Mouse (Mus musculus): ENCODE measurements around the gene Cntn5. TPM values are rescaled to one million over a fixed set of nuclear protein-coding genes. Genes with fewer than 3 reads are reported as not detected.

Cntn5 gene
- total and polyA plus RNA-seq, 3 experiments: not detected

DNA sequence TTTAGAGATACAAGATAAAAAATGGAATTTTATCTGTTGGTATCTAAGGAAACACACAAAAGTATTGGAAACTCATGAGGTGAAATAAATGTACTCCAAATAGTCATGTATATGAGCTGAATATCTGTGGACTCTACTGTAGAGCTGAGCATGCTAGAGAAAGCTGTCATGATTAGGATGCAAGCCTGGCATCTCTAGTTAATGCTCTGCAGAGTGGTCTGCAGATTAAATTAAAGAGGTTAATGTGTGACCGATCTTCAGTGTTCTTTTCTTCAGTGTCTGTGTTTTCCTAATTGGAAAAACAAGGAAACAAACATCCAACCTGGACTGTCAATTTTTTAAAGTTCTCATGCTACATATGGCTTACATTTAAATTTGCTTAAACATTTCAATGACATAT is 1199.4 kb downstream of the Cntn5 start:
- Histone ChIP-seq H3K4me1 (ENCODE audit: control insufficient read depth in 1 of 2, insufficient read depth in 2 of 2) (no peaks in the 10 kb centered on the region), H3K4me2 (ENCODE audit: insufficient read depth, low read depth, poor library complexity, severe bottlenecking) (no peak overlapping the region), H3K79me2 (replicated peaks; ENCODE audit: control insufficient read depth, extremely low read depth, insufficient read depth, poor library complexity, severe bottlenecking) (no peaks in the 10 kb centered on the region), H3K4me3 (replicated peaks in 1 of 3; ENCODE audit: low read depth in 2 of 3, low read length in 2 of 3, poor library complexity in 1 of 3) (no peak overlapping the region), H3K27me3 (replicated peaks) (no peaks in the 10 kb centered on the region), H3K27ac (ENCODE audit: insufficient read depth, low read depth) (no peak overlapping the region), H3K36me3 (replicated peaks in 1 of 2; ENCODE audit: control insufficient read depth in 1 of 2, insufficient read depth in 1 of 2, low read length in 1 of 2) (no peaks in the 10 kb centered on the region), H3K9me3 (replicated peaks; ENCODE audit: low read length) (peaks cover 4% of the 10 kb centered on the region), H3K9ac (ENCODE audit: insufficient read depth, low read depth) (no peak overlapping the region)
- DNase-seq (ENCODE audit: extremely low read depth): no peak
- in situ Hi-C loops (cut with MboI; ENCODE audit: low pct_ligation_motif_present, low pct_unique_long_range_greater_than_20kb, low sequenced_read_pairs) (no loop called here), dilution Hi-C loops (cut with MboI; ENCODE audit: extremely low pct_ligation_motif_present, extremely low pct_unique_long_range_greater_than_20kb, low sequenced_read_pairs) (no loop called here)
- TF ChIP-seq RCOR1 (conservative IDR thresholded peaks at IDR 0.05; ENCODE audit: low read depth, low read length): no peak
- no peak for TF ChIP-seq CHD1 (IDR thresholded peaks at IDR 0.05; ENCODE audit: low read depth, low read length)
- no peak for TF ChIP-seq POLR2A (IDR thresholded peaks at IDR 0.05; ENCODE audit: low read depth, low read length)
- no peak for TF ChIP-seq GABPA (IDR thresholded peaks at IDR 0.05; ENCODE audit: insufficient replicate concordance, low read depth, low read length)
- TF ChIP-seq ZC3H11A (IDR thresholded peaks at IDR 0.05; ENCODE audit: low read depth, low read length): no peak
- TF ChIP-seq JUN (IDR thresholded peaks at IDR 0.05; ENCODE audit: insufficient read depth, low read depth, low read length): no peak
- no peak for TF ChIP-seq CTCF (conservative IDR thresholded peaks at IDR 0.05 in 1 of 2, IDR thresholded peaks at IDR 0.05 in 1 of 2; ENCODE audit: low read depth in 2 of 2, low read length in 2 of 2)
- TF ChIP-seq MAZ (IDR thresholded peaks at IDR 0.05; ENCODE audit: low read depth, low read length): no peak
- no peak for TF ChIP-seq RAD21 (IDR thresholded peaks at IDR 0.05; ENCODE audit: low read depth, low read length)
- no peak for TF ChIP-seq TCF12 (IDR thresholded peaks at IDR 0.05; ENCODE audit: low read depth, low read length)
- TF ChIP-seq ELF1 (IDR thresholded peaks at IDR 0.05; ENCODE audit: low read depth, low read length): no peak
- TF ChIP-seq USF1 (IDR thresholded peaks at IDR 0.05; ENCODE audit: low read depth, low read length): no peak
- no peak for TF ChIP-seq UBTF (IDR thresholded peaks at IDR 0.05; ENCODE audit: low read depth, low read length)

DNA sequence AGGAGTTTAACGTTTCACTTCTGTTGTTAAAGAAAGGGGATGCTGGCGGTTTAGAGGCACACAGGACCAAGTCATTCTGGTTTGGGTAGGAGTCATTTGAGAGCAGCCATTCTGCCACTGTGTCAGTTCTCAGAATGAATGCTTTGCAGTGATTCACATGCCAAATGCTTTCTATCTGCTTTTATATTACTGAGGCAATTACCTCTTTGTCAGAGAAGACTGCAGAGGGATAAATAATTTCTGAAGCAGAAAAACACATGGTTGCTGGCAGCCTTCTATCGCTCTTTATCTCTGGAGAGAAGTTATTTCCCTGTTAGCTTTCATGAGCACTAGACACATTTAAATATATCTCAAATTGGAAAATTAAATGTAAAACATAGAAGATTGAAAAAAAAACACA is 1207.9 kb downstream of the Cntn5 start:
- no peak for DNase-seq (ENCODE audit: extremely low read depth)
- no peaks in the 10 kb centered on the region for H3K36me3 ChIP-seq (replicated peaks in 1 of 2; ENCODE audit: control insufficient read depth in 1 of 2, insufficient read depth in 1 of 2, low read length in 1 of 2)
- H3K4me2 ChIP-seq (ENCODE audit: insufficient read depth, low read depth, poor library complexity, severe bottlenecking): no peak overlapping the region
- no peaks in the 10 kb centered on the region for H3K27me3 ChIP-seq (replicated peaks)
- H3K9me3 ChIP-seq (replicated peaks; ENCODE audit: low read length): peaks cover 2% of the 10 kb centered on the region
- H3K4me3 ChIP-seq (replicated peaks in 1 of 3; ENCODE audit: low read depth in 2 of 3, low read length in 2 of 3, poor library complexity in 1 of 3): no peak overlapping the region
- dilution Hi-C loops (cut with MboI; ENCODE audit: extremely low pct_ligation_motif_present, extremely low pct_unique_long_range_greater_than_20kb, low sequenced_read_pairs): no loop called here
- in situ Hi-C loops (cut with MboI; ENCODE audit: low pct_ligation_motif_present, low pct_unique_long_range_greater_than_20kb, low sequenced_read_pairs): no loop called here
- TF ChIP-seq ZKSCAN1 (IDR thresholded peaks at IDR 0.05; ENCODE audit: borderline replicate concordance, low read depth, low read length) (no peak), ZNF384 (IDR thresholded peaks at IDR 0.05; ENCODE audit: low read depth, low read length) (no peak)
- no peaks in the 10 kb centered on the region for H3K79me2 ChIP-seq (replicated peaks; ENCODE audit: control insufficient read depth, extremely low read depth, insufficient read depth, poor library complexity, severe bottlenecking)
- no peaks in the 10 kb centered on the region for H3K4me1 ChIP-seq (ENCODE audit: control insufficient read depth in 1 of 2, insufficient read depth in 2 of 2)
- no peak overlapping the region for H3K27ac ChIP-seq (ENCODE audit: insufficient read depth, low read depth)
- no peak overlapping the region for H3K9ac ChIP-seq (ENCODE audit: insufficient read depth, low read depth)

Data from CH12.LX (cell line).